Mouse (Mus musculus) left cerebral cortex, adult 9 months (tissue): ENCODE data around the gene Bcat1.

Experiments used
- DNase-seq, 2 experiments: peaks; one replicate each; pipeline ENCODE4 v3.0.0; 2022; ENCODE audit warnings: low spot score in 2 of 2

Bcat1 gene

DNA sequence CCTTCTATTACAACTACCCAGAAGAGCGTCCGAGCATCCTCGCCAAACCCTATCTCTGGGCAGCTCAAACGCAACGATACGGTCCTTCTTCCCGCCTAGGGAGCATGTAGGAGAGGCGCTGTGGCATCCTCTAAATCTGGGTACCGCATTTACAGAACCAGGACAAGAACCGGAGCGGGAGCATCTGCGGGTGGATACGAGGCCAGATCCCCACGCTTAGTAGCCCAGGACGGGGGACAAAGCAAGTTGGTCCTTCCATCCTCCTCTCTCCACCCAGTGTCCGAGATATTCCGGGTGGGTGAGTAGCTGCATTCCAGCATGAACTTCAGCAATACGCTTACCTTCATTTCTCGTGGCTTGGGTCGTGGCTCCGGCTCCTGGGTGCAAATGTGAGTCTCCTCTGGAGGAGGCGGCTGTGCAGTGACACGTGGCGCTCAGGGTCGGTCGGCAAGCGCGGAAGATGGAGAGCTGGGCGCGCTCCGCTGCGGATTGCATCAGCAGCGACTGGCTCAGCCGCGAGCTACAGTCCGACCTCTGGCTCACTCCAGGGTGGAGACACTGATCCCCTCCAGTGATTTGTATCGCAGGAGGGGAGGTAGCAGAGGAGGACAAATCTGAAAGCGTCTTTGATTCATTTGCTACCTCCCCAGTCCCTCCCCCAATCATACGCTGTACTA, at the start of gene Bcat1:
Gene Bcat1 (minus strand): TSS at position 637 of the 677 bp plus-strand sequence.
- peak in 1 of 2 experiments; percentile 7 for DNase-seq

DNA sequence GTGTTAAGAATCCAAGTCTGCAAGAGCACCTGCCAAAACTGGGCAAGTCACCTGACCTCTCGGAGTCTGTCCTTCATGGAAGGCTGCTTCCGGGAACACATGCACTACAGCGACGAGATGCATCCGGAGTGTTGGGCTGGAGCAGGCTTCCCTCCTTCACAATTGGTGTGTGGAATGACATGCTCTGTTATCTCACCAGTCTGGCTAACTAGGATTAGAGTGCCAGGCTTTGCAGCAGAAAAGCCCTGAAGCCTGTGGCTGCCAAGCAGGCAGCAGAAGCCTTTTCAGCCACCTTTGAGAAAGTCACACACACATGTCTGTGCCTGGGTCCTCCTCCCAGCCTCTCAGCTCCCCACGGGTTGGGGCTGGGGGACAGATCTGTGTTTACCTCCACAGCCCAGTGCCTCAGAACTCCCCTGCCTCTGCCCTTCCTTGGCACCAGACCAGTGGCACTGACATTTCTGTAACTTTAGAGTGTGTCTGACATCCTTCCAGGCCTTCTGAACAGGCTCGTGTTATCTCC, 49.7 kb upstream of the Bcat1 start:
- DNase-seq = no peak

DNA sequence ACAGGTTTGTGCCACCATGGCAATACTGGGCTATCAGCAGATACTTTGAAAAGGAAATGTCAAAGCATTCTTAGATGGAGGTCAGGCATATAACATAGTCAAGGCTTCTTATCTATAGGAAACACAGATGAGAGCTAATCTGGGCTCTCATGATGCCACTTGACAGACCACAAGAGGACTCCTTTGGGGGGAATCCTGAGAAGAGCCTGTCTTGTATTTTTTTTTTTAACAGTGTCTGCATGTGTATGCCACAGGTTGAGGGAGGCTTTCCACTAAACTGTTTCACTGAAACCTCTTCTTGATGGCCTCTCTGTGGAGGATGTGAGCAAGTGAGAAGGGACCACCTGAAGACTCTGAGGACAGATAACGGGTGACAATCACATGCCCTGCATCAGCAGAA, 48.6 kb upstream of the Bcat1 start:
- DNase-seq = no peak

DNA sequence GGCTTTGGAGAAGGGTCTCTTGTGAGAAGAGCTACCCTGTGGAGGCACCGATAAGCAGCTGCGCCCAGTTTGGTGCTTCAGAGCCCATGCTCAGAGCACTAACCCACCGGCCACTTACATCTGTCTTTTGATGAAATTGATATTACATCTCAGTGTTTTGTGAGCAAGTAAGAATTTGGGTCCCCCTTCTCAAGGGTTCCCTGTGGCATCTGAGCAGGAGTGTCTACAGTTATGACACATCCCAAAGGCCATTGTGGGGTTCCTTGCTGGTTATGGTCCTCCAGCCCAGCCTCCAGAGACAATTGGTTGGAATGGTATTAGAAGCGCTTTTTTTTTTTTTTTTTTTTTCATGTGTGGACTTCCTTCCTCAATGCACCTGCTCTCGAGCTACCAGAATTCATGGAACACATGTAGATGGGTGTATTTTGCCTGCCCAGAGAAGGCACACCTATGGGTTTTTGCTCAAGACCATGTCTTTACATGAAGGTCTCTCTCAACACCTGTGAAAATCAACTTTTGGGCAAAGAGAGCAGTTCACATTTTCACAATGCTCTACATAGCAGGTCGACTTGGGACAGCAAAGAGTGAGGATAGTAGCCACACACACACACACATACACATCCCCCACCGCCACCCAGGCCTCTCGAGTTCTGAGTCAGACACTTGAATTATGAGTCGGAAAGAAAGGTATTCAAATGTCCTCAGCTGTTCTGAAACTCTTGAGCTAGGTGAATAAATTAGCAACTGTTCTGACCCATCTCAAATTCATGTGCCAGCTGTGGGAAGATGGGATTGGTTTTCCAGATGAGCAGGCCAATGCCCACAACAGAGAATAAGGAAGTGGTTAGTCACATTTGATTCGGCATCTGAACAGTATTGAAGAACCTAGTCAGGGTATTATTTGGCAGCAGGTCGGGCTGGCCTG, 47.4 kb upstream of the Bcat1 start:
- no peak for DNase-seq

DNA sequence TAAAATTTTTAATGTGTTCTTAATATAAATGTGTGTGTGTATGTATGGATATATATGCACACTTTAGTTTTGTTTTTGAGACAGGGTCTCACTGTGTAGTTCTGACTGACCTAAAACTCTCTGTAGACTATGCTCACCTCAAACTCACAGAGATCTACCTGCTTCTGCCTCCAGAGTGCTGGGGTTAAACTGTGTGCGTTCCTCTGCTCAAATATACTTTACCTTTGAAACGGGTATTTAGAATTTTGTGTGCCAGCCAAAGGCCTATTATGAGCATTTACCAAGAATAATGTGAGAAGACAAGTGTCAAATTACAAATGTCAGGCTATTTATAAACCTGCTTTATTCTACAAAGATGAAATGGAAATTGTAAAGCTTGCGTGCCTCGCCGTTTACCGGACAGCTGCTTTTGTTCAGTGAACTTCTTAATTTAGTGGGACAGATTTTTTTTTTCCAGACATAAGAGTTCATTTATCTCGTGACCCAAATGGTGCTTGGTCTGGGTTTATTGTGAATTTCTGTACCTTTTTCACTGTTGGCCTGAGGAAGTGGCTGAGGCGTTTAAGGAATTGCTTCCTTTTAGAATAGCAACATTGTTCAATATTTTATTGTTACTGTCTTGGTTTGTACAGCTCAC, 46.6 kb upstream of the Bcat1 start:
- DNase-seq = no peak

DNA sequence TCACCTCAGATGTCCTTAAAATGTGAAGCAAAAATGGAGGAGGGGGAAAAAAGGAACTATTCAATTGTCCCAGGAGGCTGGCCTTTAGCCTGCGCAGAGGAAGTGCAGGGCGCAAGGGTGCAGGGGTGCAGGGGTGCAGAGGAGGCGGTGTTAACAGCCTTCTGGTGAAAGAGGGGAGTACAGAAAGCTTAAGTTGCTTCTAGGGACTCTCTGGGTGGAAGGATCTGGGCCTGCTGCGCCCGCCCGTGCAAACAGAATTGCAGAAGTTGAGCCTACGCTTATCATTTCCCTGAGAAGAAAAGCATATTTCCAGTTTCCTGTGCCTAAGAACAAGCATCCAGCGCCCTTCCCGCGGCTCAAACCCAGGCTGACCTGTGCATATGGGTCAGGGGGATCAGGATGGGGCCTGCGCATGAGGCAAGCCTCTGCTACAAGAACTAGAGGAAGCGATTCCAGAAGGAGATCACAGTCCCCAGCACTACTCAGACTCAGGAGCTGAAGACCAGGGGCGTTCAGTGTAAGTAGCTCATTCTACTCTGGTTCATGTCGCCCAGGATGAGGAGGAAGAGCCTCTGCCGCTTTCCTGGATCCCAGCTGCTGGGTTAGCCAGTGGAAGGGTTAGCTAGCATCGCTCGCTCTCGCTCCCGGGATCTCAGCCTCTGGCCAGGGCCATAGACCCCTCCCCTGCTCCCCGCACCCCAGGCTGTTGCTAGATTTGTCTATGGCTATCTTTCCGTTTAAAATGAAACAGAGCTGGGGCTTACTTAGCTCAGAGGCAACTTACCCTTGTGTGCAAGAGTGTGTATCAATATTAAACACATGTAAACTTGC, 45.8 kb upstream of the Bcat1 start:
- DNase-seq = no peak

DNA sequence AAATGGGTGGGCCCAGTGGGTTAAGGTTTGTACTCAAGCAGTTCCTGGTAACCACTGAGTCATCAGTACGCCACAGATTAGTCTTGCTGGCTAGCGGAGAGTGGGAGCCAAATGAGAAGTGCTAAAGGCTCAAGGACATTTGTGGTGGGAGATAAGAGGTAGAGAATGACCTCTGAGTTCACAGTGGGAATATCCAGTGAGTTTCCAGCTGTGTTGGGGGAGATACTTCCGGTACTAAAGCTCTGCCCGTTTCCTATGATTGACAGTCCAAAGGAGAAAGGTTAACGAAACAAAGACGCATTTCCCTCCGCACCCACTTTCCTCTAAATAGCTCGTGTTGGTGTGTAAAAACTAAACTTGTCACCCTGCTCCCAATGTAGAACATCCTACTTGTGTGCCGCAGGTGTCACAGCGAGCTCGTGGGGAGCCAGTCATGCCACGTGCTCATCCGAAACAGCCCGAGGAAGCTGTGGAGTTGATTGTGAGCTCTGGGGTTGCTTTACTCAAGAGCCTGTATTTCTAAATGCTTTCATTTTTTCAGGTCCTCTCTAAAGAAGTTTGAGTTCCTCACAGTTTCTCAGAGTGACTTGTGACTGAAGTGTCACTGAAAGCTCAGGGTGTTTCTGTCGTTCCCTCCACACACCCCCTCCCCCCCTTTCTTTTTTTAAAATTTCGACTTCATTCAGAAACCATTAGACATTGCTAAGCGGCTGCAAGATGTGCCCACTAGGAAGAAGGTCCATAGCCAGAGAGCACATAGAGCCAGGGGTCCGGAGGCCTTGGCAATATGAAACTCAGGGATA, 45.0 kb upstream of the Bcat1 start:
- DNase-seq = peak; percentile 13 to 47

DNA sequence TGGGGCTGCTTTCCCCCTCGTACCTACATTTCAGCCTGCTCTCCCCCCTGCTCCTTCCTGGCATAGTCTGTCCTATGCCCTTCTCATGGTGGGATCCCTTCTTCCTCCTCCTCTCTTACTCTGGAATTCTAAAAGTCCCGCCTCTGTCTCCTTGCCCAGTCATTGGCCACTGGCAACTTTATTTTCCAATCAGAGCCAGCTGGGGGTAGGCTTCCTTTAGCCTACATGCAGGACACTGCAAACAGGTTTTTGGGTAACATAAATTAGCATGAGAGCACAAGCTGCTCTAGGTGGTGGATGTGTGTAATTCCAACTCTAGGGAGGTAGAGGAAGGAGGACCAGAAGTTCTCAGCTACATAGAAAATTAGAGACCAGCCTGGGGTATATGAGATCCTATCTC, 44.1 kb upstream of the Bcat1 start:
- DNase-seq = no peak

DNA sequence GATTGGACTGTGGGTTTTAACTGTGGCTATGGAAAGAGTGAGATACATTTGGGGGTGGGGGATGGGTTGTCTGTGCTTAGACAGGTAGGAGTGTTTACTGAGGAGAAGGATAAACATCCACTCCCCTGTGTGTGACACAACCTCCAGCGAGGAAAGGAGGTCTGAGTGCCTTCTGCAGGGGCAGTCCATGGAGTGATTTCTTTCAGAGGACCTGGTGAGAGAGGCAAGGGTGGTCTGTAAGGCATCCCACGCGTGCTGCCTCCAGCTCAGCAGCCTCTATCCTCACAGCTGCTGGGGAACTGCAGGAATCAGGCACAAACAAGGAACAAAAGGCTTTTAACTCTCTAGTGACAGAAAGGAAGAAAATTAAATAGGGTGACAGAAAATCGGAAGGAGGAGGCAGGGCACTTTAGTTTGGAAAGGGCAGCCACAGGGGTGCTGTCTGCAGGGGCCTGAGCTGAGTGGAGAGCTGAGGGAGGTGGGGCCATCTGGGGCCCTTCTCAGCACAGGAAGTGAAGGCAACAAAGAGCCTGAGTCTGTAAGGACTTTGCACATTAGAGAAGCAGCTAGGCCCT, 40.2 kb upstream of the Bcat1 start:
- no peak for DNase-seq

DNA sequence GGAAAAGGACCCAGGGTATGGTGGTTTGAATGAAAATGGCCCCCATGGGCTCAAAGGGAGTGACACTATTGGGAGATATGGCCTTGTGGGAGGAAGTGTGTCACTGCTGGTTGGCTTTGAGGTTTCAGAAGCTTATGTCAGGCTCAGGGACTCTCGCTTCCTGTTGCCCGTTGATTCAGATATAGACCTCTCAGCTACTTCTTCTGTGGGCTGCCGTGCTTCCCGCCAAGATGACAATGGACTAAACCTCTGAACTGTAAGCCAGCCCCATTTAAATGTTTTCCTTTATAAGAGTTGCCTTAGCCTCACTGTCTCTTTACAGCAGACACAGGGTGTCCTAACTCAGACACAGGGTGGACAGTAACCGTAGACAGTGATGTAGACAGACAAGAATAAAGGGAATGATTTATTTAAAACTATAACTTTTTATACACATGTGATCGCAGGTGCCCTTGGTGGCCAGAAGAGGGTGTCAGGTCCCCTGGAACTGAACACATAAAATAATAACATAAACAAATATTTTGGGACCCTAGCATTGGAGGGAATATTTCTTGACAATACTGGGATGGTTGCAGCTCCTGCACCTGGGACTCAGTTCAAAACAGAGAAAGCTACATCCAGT, 39.6 kb upstream of the Bcat1 start, which contains the start of gene Lrmp:
Gene Lrmp (plus strand): TSS at position 178 of the 622 bp plus-strand sequence.
- no peak for DNase-seq

DNA sequence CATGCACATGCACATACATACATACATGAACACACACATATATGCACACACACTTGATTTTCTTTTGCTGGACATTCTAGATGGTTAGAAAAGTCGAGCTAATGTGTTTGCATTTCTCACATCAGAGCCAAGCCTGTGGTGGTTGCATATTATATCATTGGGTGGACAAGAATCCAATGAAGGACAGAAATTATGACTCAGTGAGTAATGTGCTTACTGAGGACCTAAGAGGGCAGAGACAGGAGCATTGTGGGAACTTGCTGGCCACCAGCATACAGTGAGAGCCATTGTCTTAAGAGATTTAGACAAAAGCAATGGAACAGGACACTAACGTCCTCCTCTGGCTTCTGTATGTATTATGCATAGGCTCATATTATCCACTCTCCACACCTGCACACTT, 38.6 kb upstream of the Bcat1 start:
- DNase-seq = no peak

DNA sequence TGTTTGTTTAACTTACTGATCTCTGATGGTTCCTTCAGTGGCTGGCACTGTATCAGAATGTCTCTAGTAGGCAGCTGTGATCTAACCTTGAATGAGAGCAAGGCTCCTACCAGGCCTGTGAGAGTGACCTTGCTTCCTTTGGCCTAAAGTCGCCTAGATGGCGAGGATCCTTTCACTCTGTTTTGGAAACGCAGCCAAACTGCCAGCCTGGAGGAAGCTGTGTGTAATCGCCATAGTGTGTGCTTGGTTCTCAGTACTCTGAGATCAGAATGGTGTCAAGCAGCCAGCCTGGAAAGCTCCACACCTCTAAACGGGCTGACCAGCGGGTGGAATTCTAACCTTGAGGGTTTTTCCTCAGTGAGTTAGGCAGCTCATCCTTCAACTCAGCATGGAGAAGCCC, 36.9 kb upstream of the Bcat1 start:
- DNase-seq = no peak

DNA sequence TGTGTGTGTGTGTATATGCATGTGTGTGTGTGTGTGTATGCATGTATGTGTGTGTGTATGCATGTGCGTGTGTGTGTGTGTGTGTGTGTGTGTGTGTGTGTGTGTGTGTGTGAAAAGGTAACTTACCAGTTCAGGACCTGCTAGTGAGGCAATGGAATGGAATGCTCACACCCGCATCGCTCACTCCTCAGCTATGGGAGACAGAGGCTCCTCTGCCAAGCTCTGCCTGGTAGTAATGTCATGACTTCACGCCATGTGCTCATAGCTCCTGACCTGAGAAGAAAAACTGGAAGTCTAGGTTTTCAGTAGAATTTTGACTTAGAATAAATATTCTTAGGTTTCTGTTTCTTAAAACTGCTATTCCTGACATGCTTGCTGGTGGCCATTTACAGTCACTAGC, 34.8 kb upstream of the Bcat1 start:
- no peak for DNase-seq

DNA sequence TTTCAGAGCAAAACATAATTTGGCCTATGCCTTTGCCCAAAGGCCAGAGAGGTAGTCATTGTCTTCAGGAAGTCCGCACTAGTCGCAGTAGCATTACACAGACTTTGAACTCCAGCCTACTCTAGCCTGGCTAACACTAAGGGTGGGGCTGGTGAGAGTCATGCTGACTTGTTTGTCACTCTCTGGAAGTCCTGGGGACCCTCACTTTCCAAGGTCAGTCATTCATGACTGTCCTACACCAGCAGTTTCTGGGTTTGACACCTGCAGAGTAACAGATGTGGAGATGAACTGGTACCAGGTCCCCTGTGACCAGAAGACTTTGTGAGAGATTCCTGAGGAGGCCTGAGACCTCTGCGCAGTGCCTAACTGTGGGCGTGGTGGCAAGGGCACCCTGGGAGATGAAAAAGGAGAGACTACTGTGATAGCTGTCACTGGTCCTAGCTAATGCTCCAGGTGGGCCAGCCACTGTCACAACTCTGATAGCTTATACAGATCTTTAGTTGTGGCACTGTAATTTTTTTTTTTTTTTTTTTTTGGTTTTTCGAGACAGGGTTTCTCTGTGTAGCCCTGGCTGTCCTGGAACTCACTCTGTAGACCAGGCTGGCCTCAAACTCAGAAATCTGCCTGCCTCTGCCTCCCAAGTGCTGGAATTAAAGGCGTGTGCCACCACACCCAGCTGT, 30.3 kb upstream of the Bcat1 start:
- DNase-seq = no peak

DNA sequence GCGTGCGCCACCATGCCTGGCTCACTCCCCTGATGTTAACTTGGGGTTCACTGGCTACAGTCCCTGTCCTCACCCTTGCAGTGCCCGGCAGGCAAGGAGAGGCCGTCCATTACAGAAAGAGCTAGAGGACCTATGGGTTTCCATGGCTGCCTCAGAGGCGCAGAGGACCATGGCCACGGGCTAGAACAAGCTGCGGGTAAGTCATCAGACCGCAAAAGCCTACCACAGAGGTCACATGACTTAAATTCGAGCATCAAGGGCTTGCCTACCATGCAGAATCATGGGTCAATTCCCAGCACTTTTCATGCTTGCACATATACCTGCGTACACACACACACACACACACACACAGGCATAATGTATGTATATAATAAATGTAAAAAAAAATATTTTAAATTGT, 29.5 kb upstream of the Bcat1 start:
- no peak for DNase-seq

DNA sequence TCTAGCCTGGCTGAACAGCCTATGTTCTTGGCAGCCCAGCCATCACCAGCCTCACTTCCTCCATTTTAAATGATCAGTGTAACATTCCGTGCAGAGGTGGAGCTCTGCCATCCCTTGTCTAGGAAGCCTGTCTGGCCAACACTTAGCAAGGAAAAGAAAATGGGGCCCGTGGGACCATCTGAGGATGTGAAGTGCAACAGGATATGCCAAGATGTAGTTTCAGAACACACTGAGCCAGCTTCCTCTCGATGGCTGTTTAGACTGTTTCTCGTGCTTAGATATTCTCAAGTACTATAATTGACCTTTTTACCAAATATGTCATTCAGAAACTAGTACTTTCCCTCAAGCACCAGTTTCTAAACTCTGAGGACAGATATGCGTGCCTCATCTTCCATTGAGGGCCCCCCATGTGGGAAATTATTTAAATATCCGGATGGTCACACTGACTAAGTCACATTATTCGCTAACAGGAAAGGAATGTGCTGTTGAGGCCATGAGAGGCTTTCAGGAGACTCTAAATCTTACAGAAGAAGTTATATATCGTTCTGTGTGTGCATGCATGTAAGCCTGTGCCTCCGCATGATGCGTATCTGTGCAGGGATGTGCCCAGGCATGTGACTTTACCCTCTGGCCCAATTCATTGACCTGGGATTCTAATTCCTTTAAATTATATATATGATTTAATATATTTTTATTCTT, 28.4 kb upstream of the Bcat1 start:
- no peak for DNase-seq

DNA sequence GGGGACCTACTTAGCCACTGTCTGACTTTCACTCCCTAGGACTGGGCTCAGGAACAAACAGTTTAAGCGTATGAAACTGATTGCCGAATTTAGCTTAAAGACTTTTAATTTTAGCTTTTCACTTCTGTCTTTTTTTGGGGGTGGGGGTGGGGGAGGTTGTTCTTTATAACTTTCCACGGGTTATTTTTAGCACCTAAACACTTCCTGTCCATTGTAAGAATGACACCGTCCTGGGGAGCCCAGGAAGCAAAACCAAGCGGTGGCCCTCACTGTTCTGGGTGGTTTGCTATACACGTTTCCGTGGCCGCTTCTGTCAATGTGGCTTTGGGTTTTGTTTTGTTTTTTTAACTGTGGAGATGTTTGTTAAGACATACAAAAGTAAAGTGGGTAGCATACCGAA, 24.9 kb upstream of the Bcat1 start:
- no peak for DNase-seq

DNA sequence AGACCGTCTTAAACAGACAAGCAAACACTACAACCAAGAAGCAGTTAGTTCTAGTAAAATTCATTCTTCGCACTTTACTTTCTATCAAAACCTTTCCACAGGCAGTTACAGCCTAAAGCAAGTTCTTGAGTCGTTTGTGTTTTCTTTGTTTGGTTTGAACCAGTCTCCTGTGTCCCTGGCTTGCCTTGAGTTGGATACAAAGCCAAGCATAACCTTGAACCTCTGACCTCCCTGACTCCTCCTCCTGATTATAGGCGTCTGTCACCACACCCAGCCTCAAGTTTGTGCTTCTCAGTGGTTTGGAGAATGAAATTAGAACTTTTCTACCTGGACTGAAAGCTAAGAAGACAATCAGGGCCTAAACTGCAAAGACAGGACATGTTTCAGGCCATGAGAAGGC, 18.4 kb upstream of the Bcat1 start:
- no peak for DNase-seq
